Mouse (Mus musculus): ENCODE results near the gene Usp34. TPM values are rescaled to one million over a fixed set of nuclear protein-coding genes. Genes with fewer than 3 reads are reported as not detected.
"Not testable (repeated sequence)": the region's sequence is repeated elsewhere in the genome, so short reads cannot be mapped to it uniquely, and the experiment has no call there.

Usp34 gene
- polyA plus RNA-seq, 1 experiment from 2014 or later: 19.7 TPM

GRCm38 (mm10) chr11:23430013-23430412 is 123.3 kb downstream of the Usp34 start:
- no peak for DNase-seq (ENCODE audit: low spot score)
- WGBS: 93% methylated on average over 2 of the region's 2 CpGs
- H3K27me3 ChIP-seq (replicated peaks; ENCODE audit: control insufficient read depth, insufficient read depth, low read length): no peaks in the 10 kb centered on the region
- peaks cover 32% of the 10 kb centered on the region for H3K36me3 ChIP-seq (ENCODE audit: control insufficient read depth, insufficient read depth, low read length)
- no peaks in the 10 kb centered on the region for H3K4me1 ChIP-seq (replicated peaks; ENCODE audit: control insufficient read depth, insufficient read depth, low read length)
- H3K27ac ChIP-seq (ENCODE audit: low read depth, low read length): no peak overlapping the region
- H3K9me3 ChIP-seq (ENCODE audit: control insufficient read depth, low read length): no peaks in the 10 kb centered on the region
- no peak overlapping the region for H3K4me3 ChIP-seq (ENCODE audit: low read depth, low read length)
- no peak overlapping the region for H3K4me2 ChIP-seq
- H3K9ac ChIP-seq (ENCODE audit: low read depth, low read length): no peak overlapping the region
- ATAC-seq (replicated peaks; ENCODE audit: low FRiP score): no peak

GRCm38 (mm10) chr11:23436076-23436475 is 129.4 kb downstream of the Usp34 start:
- Histone ChIP-seq H3K4me2 (no peak overlapping the region), H3K27ac (ENCODE audit: low read depth, low read length) (no peak overlapping the region), H3K27me3 (replicated peaks; ENCODE audit: control insufficient read depth, insufficient read depth, low read length) (no peaks in the 10 kb centered on the region), H3K9me3 (ENCODE audit: control insufficient read depth, low read length) (no peaks in the 10 kb centered on the region), H3K9ac (ENCODE audit: low read depth, low read length) (no peak overlapping the region), H3K36me3 (ENCODE audit: control insufficient read depth, insufficient read depth, low read length) (peaks cover 23% of the 10 kb centered on the region), H3K4me3 (ENCODE audit: low read depth, low read length) (no peak overlapping the region), H3K4me1 (replicated peaks; ENCODE audit: control insufficient read depth, insufficient read depth, low read length) (no peaks in the 10 kb centered on the region)
- no peak for ATAC-seq (replicated peaks; ENCODE audit: low FRiP score)
- WGBS: 83% methylated on average over 2 of the region's 2 CpGs
- DNase-seq (ENCODE audit: low spot score): no peak

DNA sequence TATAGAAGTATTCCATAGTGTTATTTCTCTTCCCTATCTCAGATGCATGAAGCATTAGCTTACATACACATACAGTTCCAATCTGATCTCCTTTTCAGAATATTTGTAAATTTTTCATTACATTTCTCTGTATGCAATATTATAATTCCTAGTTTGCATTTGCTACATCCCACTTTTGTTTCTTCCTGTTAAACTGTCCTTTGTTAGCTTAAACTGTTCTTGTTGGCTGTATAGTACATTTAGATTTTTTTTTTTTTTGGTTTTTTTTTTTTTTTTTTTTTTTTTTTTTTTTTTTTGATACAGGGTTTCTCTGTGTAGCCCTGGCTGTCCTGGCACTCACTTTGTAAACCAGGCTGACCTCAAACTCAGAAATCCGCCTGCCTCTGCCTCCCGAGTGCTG is 159.2 kb downstream of the Usp34 start:
- ATAC-seq (replicated peaks; ENCODE audit: low FRiP score); H3K4me3 ChIP-seq (ENCODE audit: low read depth, low read length); DNase-seq (ENCODE audit: low spot score); H3K27me3 ChIP-seq (replicated peaks; ENCODE audit: control insufficient read depth, insufficient read depth, low read length); H3K27ac ChIP-seq (ENCODE audit: low read depth, low read length); H3K4me1 ChIP-seq (replicated peaks; ENCODE audit: control insufficient read depth, insufficient read depth, low read length); H3K4me2 ChIP-seq; H3K9ac ChIP-seq (ENCODE audit: low read depth, low read length); H3K9me3 ChIP-seq (ENCODE audit: control insufficient read depth, low read length): not testable (repeated sequence)
- 92% methylated on average over 2 of the region's 2 CpGs for WGBS
- peaks cover 16% of the 10 kb centered on the region; the same call in 1 of the 2 replicates for H3K36me3 ChIP-seq (ENCODE audit: control insufficient read depth, insufficient read depth, low read length)

- 60% methylated on average over 1 of the region's 1 CpGs for WGBS
- ATAC-seq (replicated peaks; ENCODE audit: low FRiP score): no peak
These were observed 183.3 kb downstream of the Usp34 start for GRCm38 (mm10) chr11:23489955-23490354.

GRCm38 (mm10) chr11:23492048-23492790 is 185.5 kb downstream of the Usp34 start:
- Histone ChIP-seq H3K27ac (ENCODE audit: low read depth, low read length) (no peak overlapping the region), H3K9me3 (ENCODE audit: control insufficient read depth, low read length) (no peaks in the 10 kb centered on the region), H3K4me3 (ENCODE audit: low read depth, low read length) (no peak overlapping the region), H3K9ac (ENCODE audit: low read depth, low read length) (no peak overlapping the region), H3K27me3 (replicated peaks; ENCODE audit: control insufficient read depth, insufficient read depth, low read length) (no peaks in the 10 kb centered on the region), H3K4me2 (no peak overlapping the region), H3K4me1 (replicated peaks; ENCODE audit: control insufficient read depth, insufficient read depth, low read length) (peaks cover 12% of the 10 kb centered on the region), H3K36me3 (ENCODE audit: control insufficient read depth, insufficient read depth, low read length) (peaks cover 42% of the 10 kb centered on the region)
- no peak for ATAC-seq (replicated peaks; ENCODE audit: low FRiP score)
- DNase-seq (ENCODE audit: low spot score): no peak
- WGBS: 88% methylated on average over 4 of the region's 4 CpGs

More at GRCm38 (mm10) chr11:23489955-23490354, 183.3 kb downstream of the Usp34 start:
- Histone ChIP-seq H3K27ac (ENCODE audit: low read depth, low read length) (no peak overlapping the region), H3K9ac (ENCODE audit: low read depth, low read length) (no peak overlapping the region), H3K4me2 (no peak overlapping the region), H3K4me3 (ENCODE audit: low read depth, low read length) (no peak overlapping the region), H3K36me3 (ENCODE audit: control insufficient read depth, insufficient read depth, low read length) (peaks cover 43% of the 10 kb centered on the region), H3K27me3 (replicated peaks; ENCODE audit: control insufficient read depth, insufficient read depth, low read length) (no peaks in the 10 kb centered on the region), H3K4me1 (replicated peaks; ENCODE audit: control insufficient read depth, insufficient read depth, low read length) (no peaks in the 10 kb centered on the region), H3K9me3 (ENCODE audit: control insufficient read depth, low read length) (no peaks in the 10 kb centered on the region)
- DNase-seq (ENCODE audit: low spot score): no peak

DNA sequence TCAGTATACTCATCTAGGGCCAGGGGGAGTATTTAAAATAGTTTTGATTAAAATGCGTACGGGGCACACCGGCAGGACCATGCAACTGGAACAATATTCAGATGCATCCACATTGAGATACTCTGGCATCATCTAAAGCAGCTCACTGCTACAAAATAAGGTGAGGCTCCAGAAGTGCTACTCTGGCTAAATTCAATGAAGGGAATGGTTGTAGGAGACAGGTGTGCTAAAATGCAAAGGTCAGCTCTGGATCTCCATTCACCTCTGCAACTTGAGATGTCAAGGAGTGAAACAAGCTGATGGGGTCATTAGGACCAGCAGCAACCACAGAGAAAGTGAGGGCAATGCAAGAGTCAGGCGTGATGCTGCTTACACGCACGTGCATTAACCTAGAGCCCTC is 188.5 kb downstream of the Usp34 start:
- peaks cover 34% of the 10 kb centered on the region for H3K36me3 ChIP-seq (ENCODE audit: control insufficient read depth, insufficient read depth, low read length)
- H3K4me2 ChIP-seq: no peak overlapping the region
- H3K27me3 ChIP-seq (replicated peaks; ENCODE audit: control insufficient read depth, insufficient read depth, low read length): no peaks in the 10 kb centered on the region
- ATAC-seq (replicated peaks; ENCODE audit: low FRiP score) (no peak), DNase-seq (ENCODE audit: low spot score) (no peak)
- WGBS: 94% methylated on average over 6 of the region's 6 CpGs
- H3K27ac ChIP-seq (ENCODE audit: low read depth, low read length): no peak overlapping the region
- H3K4me1 ChIP-seq (replicated peaks; ENCODE audit: control insufficient read depth, insufficient read depth, low read length): peaks cover 12% of the 10 kb centered on the region
- no peak overlapping the region for H3K4me3 ChIP-seq (ENCODE audit: low read depth, low read length)
- no peak overlapping the region for H3K9ac ChIP-seq (ENCODE audit: low read depth, low read length)
- no peaks in the 10 kb centered on the region for H3K9me3 ChIP-seq (ENCODE audit: control insufficient read depth, low read length)

DNA sequence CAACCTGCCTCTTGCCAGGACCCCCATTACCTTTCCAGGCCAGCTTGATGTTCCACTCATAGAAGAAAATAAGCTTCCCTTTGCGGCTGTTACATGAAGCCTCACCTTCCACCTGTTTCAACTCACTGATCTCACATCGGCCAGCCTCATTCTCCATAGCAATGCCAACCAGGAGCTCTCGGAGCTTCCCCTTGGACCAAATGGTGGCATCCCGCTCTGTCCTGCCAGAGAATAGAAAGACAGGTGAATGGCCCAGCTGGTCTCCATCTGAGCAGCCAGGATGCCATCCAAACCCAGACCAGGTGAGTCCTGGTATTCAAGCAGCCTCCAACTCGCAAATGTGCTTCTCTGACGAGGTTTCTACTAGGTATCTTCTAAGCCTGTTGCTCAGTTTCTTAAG is 190.0 kb downstream of the Usp34 start:
- Histone ChIP-seq H3K27me3 (replicated peaks; ENCODE audit: control insufficient read depth, insufficient read depth, low read length) (no peaks in the 10 kb centered on the region), H3K36me3 (ENCODE audit: control insufficient read depth, insufficient read depth, low read length) (peaks cover 25% of the 10 kb centered on the region), H3K4me1 (replicated peaks; ENCODE audit: control insufficient read depth, insufficient read depth, low read length) (peaks cover 12% of the 10 kb centered on the region), H3K9me3 (ENCODE audit: control insufficient read depth, low read length) (no peaks in the 10 kb centered on the region), H3K4me3 (ENCODE audit: low read depth, low read length) (peak overlapping the region; percentile 91), H3K4me2 (peak overlapping the region; percentile 74), H3K27ac (ENCODE audit: low read depth, low read length) (no peak overlapping the region), H3K9ac (ENCODE audit: low read depth, low read length) (peak overlapping the region; percentile 98)
- 59% methylated on average over 6 of the region's 6 CpGs for WGBS
- DNase-seq (ENCODE audit: low spot score): no peak
- no peak for ATAC-seq (replicated peaks; ENCODE audit: low FRiP score)

DNA sequence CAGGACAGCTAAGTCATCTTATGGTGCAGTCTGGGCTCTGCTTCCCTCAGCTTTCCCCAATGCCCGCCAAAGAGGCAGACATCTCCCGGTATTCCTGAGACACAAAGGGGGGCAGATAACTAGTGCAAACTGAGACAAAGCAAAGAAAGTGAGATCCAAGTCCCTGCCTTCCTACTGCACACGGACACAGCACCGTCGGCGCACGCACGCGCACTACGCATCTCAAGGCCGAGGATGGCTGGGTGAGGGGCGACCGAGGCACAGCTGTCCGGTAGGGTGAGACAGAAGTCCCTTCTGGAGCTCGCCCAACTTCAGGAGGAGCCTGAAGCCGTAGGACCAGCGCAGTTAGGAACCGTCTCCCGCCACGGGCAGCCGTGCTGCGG is 190.6 kb downstream of the Usp34 start:
- peak overlapping the region; percentile 91 for H3K4me3 ChIP-seq (ENCODE audit: low read depth, low read length)
- peaks cover 21% of the 10 kb centered on the region for H3K36me3 ChIP-seq (ENCODE audit: control insufficient read depth, insufficient read depth, low read length)
- no peaks in the 10 kb centered on the region for H3K27me3 ChIP-seq (replicated peaks; ENCODE audit: control insufficient read depth, insufficient read depth, low read length)
- H3K4me2 ChIP-seq: peak overlapping the region; percentile 74
- peak overlapping the region; percentile 98 for H3K9ac ChIP-seq (ENCODE audit: low read depth, low read length)
- WGBS: 0% methylated on average over 22 of the region's 22 CpGs
- DNase-seq (ENCODE audit: low spot score) (no peak), ATAC-seq (replicated peaks; ENCODE audit: low FRiP score) (peak; percentile 66)
- H3K9me3 ChIP-seq (ENCODE audit: control insufficient read depth, low read length): no peaks in the 10 kb centered on the region
- peaks cover 12% of the 10 kb centered on the region for H3K4me1 ChIP-seq (replicated peaks; ENCODE audit: control insufficient read depth, insufficient read depth, low read length)
- peak overlapping the region; percentile 96 for H3K27ac ChIP-seq (ENCODE audit: low read depth, low read length)

Data from liver, embryonic 11.5 days (tissue).